Mouse (Mus musculus) heart, postnatal 0 days (tissue): Measurements from ENCODE around the gene Wdr91.

Experiments used
- CTCF ChIP-seq: IDR thresholded peaks from 2 replicates; pipeline ENCODE4 v1.5.1; 2016; ENCODE audit warnings: antibody characterized with exemption, control low read depth, low read depth
- EP300 ChIP-seq: IDR thresholded peaks from 2 replicates; pipeline ENCODE4 v1.6.1; 2016; ENCODE audit warnings: antibody characterized with exemption, low read depth

DNA sequence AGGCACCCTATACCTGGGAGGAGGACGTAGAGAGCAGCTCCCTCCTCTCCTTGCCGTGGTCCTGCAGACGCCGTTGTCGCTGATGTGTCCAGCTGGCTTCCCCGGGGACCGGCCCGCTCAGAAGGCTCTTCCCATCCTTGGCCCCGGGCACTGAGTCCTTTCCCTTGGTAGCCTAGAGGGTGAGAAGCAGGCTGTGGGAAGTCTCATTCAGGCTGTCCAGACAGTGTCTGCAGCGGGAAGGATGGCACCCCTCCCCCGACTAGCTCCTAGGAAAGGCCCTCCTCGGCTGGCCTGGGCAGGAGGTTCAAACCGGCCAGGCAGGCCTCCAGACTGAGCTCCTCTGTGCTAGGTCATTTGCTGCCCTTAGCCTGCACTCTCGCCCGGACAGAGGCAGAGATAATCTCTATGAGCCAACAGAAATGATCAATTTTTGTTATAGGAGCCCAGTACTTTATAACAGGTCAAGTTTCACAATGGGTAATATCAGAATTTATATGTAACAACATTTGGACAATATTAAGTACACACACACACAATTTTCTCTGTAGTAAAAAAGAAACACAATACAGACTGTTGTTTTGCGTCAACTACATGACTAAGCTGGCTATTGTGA, 14.4 kb downstream of the Wdr91 start:
- TF ChIP-seq CTCF = no peak
- no peak for TF ChIP-seq EP300
